Mouse (Mus musculus) heart, postnatal 10 days (tissue): ENCODE measurements at regions not wholly inside any gene's neighbourhood (a gene's known extent, or its start where the extent isn't known, plus 50 kb on each side); places are given as distances from the start of the nearest gene placed in this dataset.

Experiments
- DNase-seq, 2 experiments: peaks; one replicate each; pipeline ENCODE4 v3.0.0; 2021
- intact Hi-C: fragments of 180-260 bp; cut with DNase I; formaldehyde crosslinking; loops from one replicate; pipeline ENCODE4 v1.15.1; 2025

- intact Hi-C loops: no loop called here
- DNase-seq: no peak
Observed at GRCm38 (mm10) chr2:75176267-75176666, 350.7 kb downstream of the Mtx2 start.

DNA sequence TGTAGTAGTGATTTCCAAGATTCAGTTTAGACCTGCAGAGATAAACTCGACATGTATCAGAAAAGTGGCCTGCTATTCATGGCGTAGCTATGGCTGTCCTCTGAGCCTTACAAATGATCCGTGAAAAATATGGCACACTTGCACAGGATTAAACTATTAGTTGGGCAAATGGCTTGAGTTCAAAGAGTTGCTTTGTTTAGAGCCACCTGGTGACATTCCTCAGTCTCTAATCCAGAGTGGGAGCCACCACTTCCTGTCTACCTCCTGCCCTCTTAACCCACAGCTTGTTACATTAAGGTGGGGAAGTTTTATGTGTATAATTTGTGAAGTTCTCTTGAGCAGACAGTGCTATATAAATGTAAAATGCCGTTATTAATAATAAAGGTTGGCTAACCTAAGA is 357.7 kb downstream of the Mtx2 start:
- intact Hi-C loops: loop anchor here (10.0 kb wide), 1 partner anchor 688 kb away; no protein-coding TSS in a partner anchor

DNA sequence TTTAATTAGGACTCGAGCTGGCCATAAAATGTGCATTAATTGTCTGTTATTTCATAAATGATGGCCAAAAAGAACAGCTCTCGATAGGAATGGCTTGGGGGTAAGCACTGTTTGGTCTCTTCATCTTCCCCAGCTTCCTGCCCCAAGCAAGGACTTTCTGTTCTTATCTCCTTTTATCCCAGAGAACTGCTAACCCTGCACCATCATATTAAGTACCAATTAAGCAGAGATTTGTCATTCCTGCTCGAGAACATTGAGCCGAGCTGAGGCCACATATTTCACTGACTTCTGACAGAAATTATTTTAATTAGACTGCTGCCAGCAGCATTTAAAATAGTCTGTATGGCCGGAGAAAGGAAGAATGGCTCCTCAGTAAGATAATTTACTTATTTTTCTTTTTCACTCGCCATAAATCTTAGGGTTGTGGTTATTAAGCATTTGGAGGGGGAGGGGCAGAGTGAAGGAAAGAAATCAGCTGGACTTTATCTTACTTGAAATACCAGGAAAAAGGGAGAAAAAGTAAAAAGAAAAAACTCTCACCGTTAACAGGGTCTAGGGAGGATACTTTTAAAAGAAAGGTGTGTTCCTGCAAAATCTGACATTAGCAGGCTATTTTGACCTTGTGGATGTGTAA is 377.1 kb downstream of the Mtx2 start:
- no peak for DNase-seq
- intact Hi-C loops: no loop called here

More for the DNA sequence above, 357.7 kb downstream of the Mtx2 start:
- DNase-seq: no peak

DNA sequence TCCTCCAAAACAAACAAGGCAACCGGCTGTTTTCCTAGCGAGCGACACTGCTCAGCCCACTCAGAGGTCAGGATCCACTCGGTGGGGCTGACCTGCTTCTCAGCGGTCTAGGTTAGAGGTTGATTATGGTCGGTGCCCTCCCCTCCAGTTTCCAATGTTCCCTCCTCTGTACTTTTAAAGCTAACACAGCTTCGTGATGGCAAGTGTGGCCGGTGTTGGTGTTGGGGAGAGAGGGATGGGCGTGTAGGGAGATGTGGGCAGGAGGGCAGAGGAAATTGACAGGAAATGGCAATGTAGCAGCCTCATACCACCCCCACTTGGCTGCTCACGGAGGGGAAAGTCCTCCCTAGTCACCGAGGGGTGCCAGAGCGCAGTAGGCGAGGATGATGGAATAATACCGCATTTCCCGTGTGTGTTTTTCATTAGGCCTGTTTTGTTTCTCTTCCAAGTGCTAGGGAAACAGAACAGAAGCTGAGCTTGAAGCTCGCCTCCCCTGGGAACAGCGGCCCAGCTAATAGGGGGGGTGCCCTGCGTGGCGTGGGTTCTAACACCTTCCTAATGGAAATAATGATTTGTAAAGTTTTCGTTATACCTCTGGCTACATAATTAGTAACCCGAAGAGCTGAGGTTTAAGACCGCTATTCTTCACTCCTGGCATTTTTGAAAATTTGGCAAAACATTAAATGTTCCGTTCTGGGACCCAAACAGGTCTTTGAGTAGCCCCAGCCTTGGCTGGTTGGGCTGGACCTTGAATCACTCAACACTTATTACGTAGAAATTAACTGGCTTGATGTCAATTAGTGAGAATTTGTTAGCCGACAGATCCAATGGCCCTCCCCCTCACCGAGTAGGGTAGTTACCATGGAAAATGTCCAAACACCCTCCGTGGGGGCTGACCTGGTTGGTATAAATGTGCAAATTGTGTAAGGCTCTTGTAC is 383.5 kb downstream of the Mtx2 start:
- intact Hi-C loops: no loop called here
- peak; percentile 38 to 46 for DNase-seq

GRCm38 (mm10) chr2:75209790-75210583 is 384.4 kb downstream of the Mtx2 start:
- DNase-seq: no peak
- intact Hi-C loops: no loop called here

GRCm38 (mm10) chr2:75216931-75217330 is 391.3 kb downstream of the Mtx2 start:
- no peak for DNase-seq
- intact Hi-C loops: no loop called here

DNA sequence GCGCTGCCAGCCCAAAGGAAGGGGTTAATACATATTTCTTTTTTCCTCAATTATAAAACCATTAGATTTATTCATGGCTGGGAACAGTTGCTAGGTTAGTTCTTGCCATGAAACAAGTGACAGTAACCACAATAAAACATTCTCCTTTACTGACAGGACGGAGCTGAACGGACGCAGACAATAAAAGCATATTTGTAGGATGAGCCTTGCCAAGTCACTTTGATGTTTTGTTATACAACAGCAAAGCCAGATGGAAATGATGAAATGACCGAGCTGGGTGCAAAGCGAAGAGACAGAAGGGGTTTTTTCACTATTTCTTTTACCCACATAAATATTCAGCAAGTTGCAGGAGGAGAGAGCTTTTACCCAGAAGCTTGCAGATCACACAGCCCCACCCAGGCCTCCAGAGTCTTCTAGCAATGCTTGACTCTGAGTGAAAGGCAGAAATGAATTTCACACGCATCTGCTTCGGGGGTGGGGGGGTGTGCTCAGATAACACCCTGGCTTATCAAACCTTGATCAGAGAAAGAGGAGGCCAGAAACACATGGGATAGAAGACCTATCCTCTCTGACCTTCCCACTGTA is 395.3 kb downstream of the Mtx2 start:
- DNase-seq: no peak
- intact Hi-C loops: no loop called here

GRCm38 (mm10) chr2:75224443-75224842 is 398.8 kb downstream of the Mtx2 start:
- intact Hi-C loops: no loop called here

GRCm38 (mm10) chr2:75240976-75241375 is 415.4 kb downstream of the Mtx2 start:
- DNase-seq: no peak
- intact Hi-C loops: no loop called here

More at GRCm38 (mm10) chr2:75224443-75224842, 398.8 kb downstream of the Mtx2 start:
- peak; percentile 84 to 85 for DNase-seq

GRCm38 (mm10) chr2:75244311-75245033 is 414.6 kb upstream of the Hnrnpa3 start:
- intact Hi-C loops: loop anchor here (2.0 kb wide), 1 partner anchor 66 kb away; no protein-coding TSS in a partner anchor
- no peak for DNase-seq

- no peak for DNase-seq
- intact Hi-C loops: loop anchor here (2.0 kb wide), 1 partner anchor 66 kb away; no protein-coding TSS in a partner anchor
Observed at GRCm38 (mm10) chr2:75245256-75245655, 413.8 kb upstream of the Hnrnpa3 start.

DNA sequence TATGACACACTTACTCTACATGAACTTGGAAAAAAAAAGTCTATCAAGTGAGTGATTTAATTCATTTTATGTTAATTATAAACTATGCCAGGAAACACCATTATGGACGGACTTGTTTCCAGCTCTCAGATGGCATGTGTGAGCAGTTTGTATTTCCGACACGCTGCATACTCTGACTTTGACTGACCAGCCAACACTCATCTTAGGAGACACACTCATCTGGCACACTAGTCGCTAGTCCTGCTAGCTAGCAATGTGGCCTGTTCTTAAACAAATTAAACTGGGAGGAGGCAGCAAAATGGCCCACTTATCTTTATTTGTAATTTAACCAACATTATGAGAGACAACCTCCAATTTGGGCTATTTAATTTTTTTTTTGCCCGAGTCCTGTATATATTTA is 413.4 kb upstream of the Hnrnpa3 start:
- intact Hi-C loops: loop anchor here (2.0 kb wide), 1 partner anchor 65 kb away; no protein-coding TSS in a partner anchor
- DNase-seq: no peak

- intact Hi-C loops: no loop called here
- peak in 1 of 2 experiments; percentile 23 for DNase-seq
Observed at GRCm38 (mm10) chr2:75246082-75246743, 412.8 kb upstream of the Hnrnpa3 start.

DNA sequence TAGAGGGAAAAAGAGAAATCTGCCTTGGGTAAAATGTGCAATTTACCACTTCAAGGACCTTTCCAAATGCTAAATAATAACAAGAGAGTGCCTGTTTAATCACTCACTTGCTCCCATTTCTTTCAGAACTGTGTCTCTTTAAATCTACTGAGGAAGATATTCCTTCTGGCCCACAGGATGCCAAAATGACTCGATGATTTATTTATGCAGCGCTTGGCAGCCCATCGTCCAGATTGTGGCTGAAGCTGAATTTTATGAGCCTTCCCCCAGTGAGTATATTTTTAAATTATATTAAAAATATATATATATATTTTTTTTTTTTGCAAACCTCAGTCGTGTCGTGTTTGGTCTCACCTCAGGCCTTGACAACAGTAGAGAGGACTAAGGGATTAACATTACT is 410.8 kb upstream of the Hnrnpa3 start:
- intact Hi-C loops: no loop called here
- DNase-seq: no peak

DNA sequence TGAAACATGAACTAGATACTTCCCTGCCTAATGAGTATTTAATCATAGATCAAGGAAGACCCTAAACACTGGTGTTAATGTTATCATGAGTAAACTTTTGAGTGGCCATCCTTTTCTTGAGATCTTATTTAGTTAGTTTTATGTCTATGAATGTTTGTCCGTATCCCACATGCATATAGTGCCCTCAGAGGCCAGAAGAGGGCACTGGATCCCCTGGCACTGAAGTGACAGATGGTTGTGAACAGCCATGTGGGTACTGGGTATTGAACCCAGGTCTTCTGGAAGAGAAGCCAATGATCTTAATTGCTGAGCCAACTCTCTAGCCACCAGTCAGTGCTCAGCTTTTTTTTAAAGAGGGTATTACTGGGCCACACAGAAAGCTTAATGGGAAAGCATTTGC is 408.6 kb upstream of the Hnrnpa3 start:
- intact Hi-C loops: no loop called here
- no peak for DNase-seq

DNA sequence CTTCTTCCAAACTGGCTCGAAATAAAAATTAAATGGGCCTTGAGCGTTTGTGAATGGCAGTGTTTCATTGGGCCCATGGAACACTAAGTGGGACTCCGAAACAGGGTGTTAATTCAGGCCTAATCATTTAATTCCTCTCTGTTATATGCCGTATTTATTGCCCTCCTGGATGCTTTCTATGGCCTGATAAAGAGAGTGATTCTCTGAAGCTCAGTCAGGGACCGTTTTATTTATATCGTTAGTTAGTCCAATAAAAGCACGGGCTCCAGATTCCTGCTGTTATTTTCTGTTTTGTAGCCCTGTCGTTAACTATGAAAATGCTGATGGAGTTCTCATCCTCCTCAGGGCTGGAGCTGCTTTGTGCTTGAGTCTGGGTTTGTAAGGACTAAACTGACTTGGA is 406.2 kb upstream of the Hnrnpa3 start:
- intact Hi-C loops: no loop called here
- DNase-seq: no peak

GRCm38 (mm10) chr2:75265218-75265617 is 393.8 kb upstream of the Hnrnpa3 start:
- intact Hi-C loops: no loop called here
- no peak for DNase-seq

GRCm38 (mm10) chr2:75265739-75266699 is 393.0 kb upstream of the Hnrnpa3 start:
- intact Hi-C loops: no loop called here
- DNase-seq: no peak
